Mouse (Mus musculus): ENCODE measurements around the gene Vapa.
A peak's percentile ranks its signal among the peaks of the same experiment; 100 is the strongest.

The Vapa gene

GRCm38 (mm10) chr17:65625563-65625962, 12.2 kb upstream of the Vapa start:
- DNase-seq (ENCODE audit: low spot score in 2 of 2) = no peak

GRCm38 (mm10) chr17:65623130-65623529, 9.8 kb upstream of the Vapa start:
- DNase-seq (ENCODE audit: low spot score in 2 of 2) = no peak

- DNase-seq (ENCODE audit: low spot score in 2 of 2) = no peak
These were observed 5.1 kb upstream of the Vapa start for GRCm38 (mm10) chr17:65618431-65618830.

- no peak for DNase-seq (ENCODE audit: low spot score in 2 of 2)
These were observed 2.3 kb upstream of the Vapa start for GRCm38 (mm10) chr17:65615678-65616077.

- DNase-seq (ENCODE audit: low spot score in 2 of 2) = no peak
These were observed 1.1 kb upstream of the Vapa start for GRCm38 (mm10) chr17:65614431-65614830.

GRCm38 (mm10) chr17:65613142-65613462, 253 bp downstream of the Vapa start:
- no peak for DNase-seq (ENCODE audit: low spot score in 2 of 2)

GRCm38 (mm10) chr17:65612391-65613141, 789 bp downstream of the Vapa start:
- DNase-seq (ENCODE audit: low spot score in 2 of 2) = peak; percentile 12 to 45

- DNase-seq (ENCODE audit: low spot score in 2 of 2) = no peak
These were observed 1.6 kb downstream of the Vapa start for GRCm38 (mm10) chr17:65611721-65612120.

- DNase-seq (ENCODE audit: low spot score in 2 of 2) = no peak
These were observed 4.6 kb downstream of the Vapa start for GRCm38 (mm10) chr17:65608743-65609142.

- DNase-seq (ENCODE audit: low spot score in 2 of 2) = no peak
These were observed 5.1 kb downstream of the Vapa start for GRCm38 (mm10) chr17:65608312-65608687.

- no peak for DNase-seq (ENCODE audit: low spot score in 2 of 2)
These were observed 5.6 kb downstream of the Vapa start for GRCm38 (mm10) chr17:65607574-65608311.

- no peak for DNase-seq (ENCODE audit: low spot score in 2 of 2)
These were observed 7.3 kb downstream of the Vapa start for GRCm38 (mm10) chr17:65606014-65606413.

- DNase-seq (ENCODE audit: low spot score in 2 of 2) = no peak
These were observed 8.5 kb downstream of the Vapa start for GRCm38 (mm10) chr17:65604892-65605291.

GRCm38 (mm10) chr17:65604315-65604714, 9.0 kb downstream of the Vapa start:
- DNase-seq (ENCODE audit: low spot score in 2 of 2) = no peak

- DNase-seq (ENCODE audit: low spot score in 2 of 2) = no peak
These were observed 15.4 kb downstream of the Vapa start for GRCm38 (mm10) chr17:65597857-65598486.

GRCm38 (mm10) chr17:65594687-65595086, 18.7 kb downstream of the Vapa start:
- DNase-seq (ENCODE audit: low spot score in 2 of 2) = no peak

GRCm38 (mm10) chr17:65586892-65587291, 26.5 kb downstream of the Vapa start:
- no peak for DNase-seq (ENCODE audit: low spot score in 2 of 2)

GRCm38 (mm10) chr17:65581440-65581839, 31.9 kb downstream of the Vapa start:
- no peak for DNase-seq (ENCODE audit: low spot score in 2 of 2)

GRCm38 (mm10) chr17:65579766-65580165, 33.6 kb downstream of the Vapa start:
- DNase-seq (ENCODE audit: low spot score in 2 of 2) = no peak

- DNase-seq (ENCODE audit: low spot score in 2 of 2) = no peak
These were observed 38.0 kb downstream of the Vapa start for GRCm38 (mm10) chr17:65575339-65575738.

GRCm38 (mm10) chr17:65574850-65575249, 38.5 kb downstream of the Vapa start:
- DNase-seq (ENCODE audit: low spot score in 2 of 2) = no peak

GRCm38 (mm10) chr17:65571866-65572265, 41.5 kb downstream of the Vapa start:
- DNase-seq (ENCODE audit: low spot score in 2 of 2) = peak in 1 of 2 experiments; percentile 39

GRCm38 (mm10) chr17:65571466-65571865, 41.9 kb downstream of the Vapa start:
- no peak for DNase-seq (ENCODE audit: low spot score in 2 of 2)
